In genomic region chr2:127976276-127976675, GRCm38 (mm10) we compare ENCODE assay signal across 23 mouse cellular contexts.
"Had no signal": no experiment of that assay in that cellular context is flagged by ENCODE, and none has a peak within 500 bp of the region (broad histone marks: within the 10 kb centered on the region; RNA-seq: fewer than 3 reads in every experiment).

No protein-coding gene starts in this region.

- H3K4me1 ChIP-seq: heart, embryonic 12.5 days; hindbrain, embryonic 13.5 days; hindbrain, embryonic 15.5 days; kidney, embryonic 15.5 days; liver, embryonic 13.5 days had no signal

- H3K9ac ChIP-seq: heart, embryonic 12.5 days; hindbrain, embryonic 13.5 days; hindbrain, embryonic 15.5 days; kidney, embryonic 15.5 days; limb, embryonic 12.5 days; liver, embryonic 13.5 days had no signal

- H3K27ac ChIP-seq: gastrocnemius, adult 2 months; heart, embryonic 10.5 days; hindbrain, embryonic 13.5 days; hindbrain, embryonic 15.5 days; hindbrain, postnatal 0 days; kidney, embryonic 15.5 days; kidney, postnatal 0 days; limb, embryonic 12.5 days; liver, embryonic 13.5 days had no signal

- H3K4me3 ChIP-seq: gastrocnemius, adult 2 months; heart, embryonic 10.5 days; heart, embryonic 12.5 days; hindbrain, embryonic 13.5 days; hindbrain, embryonic 15.5 days; kidney, embryonic 15.5 days; limb, embryonic 12.5 days; liver, embryonic 13.5 days had no signal

- DNase-seq: gastrocnemius, adult 2 months; gastrocnemius, postnatal 10 days; gastrocnemius, postnatal 25 days; heart, postnatal 10 days; heart, postnatal 4 days; kidney, adult 11 months; kidney, adult 2 months; kidney, adult 9 months; kidney, postnatal 14 days; kidney, postnatal 36 days; layer of hippocampus, adult 9-11 months; layer of hippocampus, postnatal 36 days; left cerebral cortex, postnatal 4 days; liver; liver, embryonic 13.5 days had no signal

- H3K27me3 ChIP-seq: heart, embryonic 12.5 days; hindbrain, embryonic 13.5 days; hindbrain, embryonic 15.5 days; kidney, embryonic 15.5 days; limb, embryonic 12.5 days; liver, embryonic 13.5 days had no signal

- H3K36me3 ChIP-seq: heart, embryonic 10.5 days; heart, embryonic 12.5 days; hindbrain, embryonic 13.5 days; hindbrain, embryonic 15.5 days; kidney, embryonic 15.5 days; limb, embryonic 12.5 days; liver, embryonic 13.5 days had no signal

- H3K9me3 ChIP-seq: heart, embryonic 10.5 days; heart, embryonic 12.5 days; hindbrain, embryonic 13.5 days; hindbrain, embryonic 15.5 days; kidney, embryonic 15.5 days; limb, embryonic 12.5 days; liver, embryonic 13.5 days had no signal
